Mouse (Mus musculus) ES-E14 (cell line): ENCODE measurements around the gene St3gal3. TPM values are rescaled to one million over a fixed set of nuclear protein-coding genes. Genes with fewer than 3 reads are reported as not detected.

Source experiments
- DNase-seq: peaks from one replicate; pipeline ENCODE4 v3.0.0-alpha.2; 2013; ENCODE audit warnings: low read depth, low spot score
- H3K27ac ChIP-seq: 2 replicates; pipeline ENCODE4 v1.5.1; 2012; ENCODE audit warnings: low read depth, mild to moderate bottlenecking, low read length, moderate library complexity, mixed read lengths; ENCODE audit not compliant: poor library complexity, insufficient read depth, severe bottlenecking
- H3K36me3 ChIP-seq: 2 replicates; pipeline ENCODE4 v1.6.1; 2012; ENCODE audit warnings: mild to moderate bottlenecking, low read length, moderate library complexity, mixed read lengths; ENCODE audit not compliant: control insufficient read depth, poor library complexity, insufficient read depth, severe bottlenecking
- H3K4me1 ChIP-seq, 2 experiments: fragments of 150-350 bp in 1 of 2; sonication (generic) in 1 of 2; 2 replicates each; pipeline ENCODE4 v1.6.1; 2012; ENCODE audit warnings: low read length in 2 of 2, mild to moderate bottlenecking in 1 of 2, mixed read lengths in 1 of 2; ENCODE audit not compliant: control insufficient read depth in 2 of 2, insufficient read depth in 2 of 2, poor library complexity in 1 of 2
- H3K4me3 ChIP-seq, 2 experiments: fragments of 150-350 bp in 1 of 2; sonication (generic) in 1 of 2; 2 replicates each; pipeline ENCODE4 v1.5.1; 2012; ENCODE audit warnings: low read length in 2 of 2, low read depth in 1 of 2, mild to moderate bottlenecking in 1 of 2, mixed read lengths in 1 of 2; ENCODE audit not compliant: insufficient read depth in 1 of 2, poor library complexity in 1 of 2, severe bottlenecking in 1 of 2
- H3K9ac ChIP-seq: 2 replicates; pipeline ENCODE4 v1.6.1; 2012; ENCODE audit warnings: low read depth, mild to moderate bottlenecking, low read length, mixed read lengths; ENCODE audit not compliant: poor library complexity, insufficient read depth, severe bottlenecking
- H3K9me3 ChIP-seq: fragments of 150-350 bp; sonication (generic); 2 replicates; pipeline ENCODE4 v1.6.1; 2012; ENCODE audit warnings: low read depth, mild to moderate bottlenecking, low read length; ENCODE audit not compliant: control insufficient read depth, insufficient read depth
- CHD2 ChIP-seq: IDR thresholded peaks from 2 replicates; pipeline ENCODE4 v1.6.1; 2014; ENCODE audit warnings: mild to moderate bottlenecking, low read depth, low read length, inconsistent platforms
- HCFC1 ChIP-seq: IDR thresholded peaks from 2 replicates; pipeline ENCODE4 v1.6.1; 2012; ENCODE audit warnings: low read length, inconsistent platforms, borderline replicate concordance; ENCODE audit not compliant: insufficient read depth
- MAFK ChIP-seq: IDR thresholded peaks from 2 replicates; pipeline ENCODE4 v1.6.1; 2014; ENCODE audit warnings: mild to moderate bottlenecking, low read depth, low read length, inconsistent platforms; ENCODE audit not compliant: insufficient read depth
- ZC3H11A ChIP-seq: IDR thresholded peaks from 2 replicates; pipeline ENCODE4 v1.6.1; 2012; ENCODE audit warnings: low read depth, mild to moderate bottlenecking, inconsistent platforms, low read length, borderline replicate concordance
- ZNF384 ChIP-seq: IDR thresholded peaks from 2 replicates; pipeline ENCODE4 v1.6.1; 2012; ENCODE audit warnings: low read depth, low read length, inconsistent platforms
- in situ Hi-C, 2 experiments: fragments of 600-800 bp; cut with MboI; formaldehyde crosslinking; loops; one replicate each; pipeline ENCODE4 v1.15.1; 2025; ENCODE audit warnings: low sequenced_read_pairs in 2 of 2, inconsistent platforms in 1 of 2; ENCODE audit not compliant: unreplicated experiment in 2 of 2
- total RNA-seq: library from RNA; depleted of rRNA; stranded (reverse); fragments of 300-350 nt; gene quantifications from 2 replicates; pipeline ENCODE4 v1.2.3, GENCODE M21; 2012

The St3gal3 gene
- total RNA-seq, 1 experiment, result 10.9 TPM

- Histone ChIP-seq H3K27ac (peak overlapping the region; percentile 81), H3K9ac (peak overlapping the region; percentile 74), H3K36me3 (peaks cover 21% of the 10 kb centered on the region), H3K4me3 (peak overlapping the region; percentile 47 to 52), H3K4me1 (peaks cover 4 to 34% of the 10 kb centered on the region in 2 experiments), H3K9me3 (no peaks in the 10 kb centered on the region)
- peak; percentile 49 for DNase-seq
- in situ Hi-C loops, result no loop called here
- TF ChIP-seq MAFK (peak; percentile 97), HCFC1 (no peak)
Observed at GRCm38 (mm10) chr4:117964346-117965025, 170.2 kb downstream of the St3gal3 start.

DNA sequence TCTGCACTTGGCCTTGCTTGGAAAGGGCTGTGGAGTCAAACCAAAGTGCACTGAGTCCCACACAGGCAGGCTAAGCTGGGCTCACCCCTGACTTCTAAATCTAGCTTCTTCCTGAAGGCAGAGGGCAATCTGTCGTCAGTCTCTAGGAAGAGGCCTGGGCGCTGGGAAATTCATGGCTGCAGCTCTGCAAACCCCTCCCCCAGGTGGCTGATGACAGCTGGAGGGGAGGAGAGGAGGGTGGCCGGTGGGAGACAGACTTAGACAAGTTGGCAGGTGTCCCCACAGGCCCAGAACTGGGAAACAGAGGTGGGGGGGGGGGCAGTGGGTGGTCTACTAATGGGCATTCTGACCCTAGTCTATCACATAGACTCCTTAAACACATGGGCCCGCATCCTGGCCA lies 177.2 kb downstream of the St3gal3 start:
- no peak for TF ChIP-seq ZNF384
- TF ChIP-seq MAFK, result no peak
- no peak for TF ChIP-seq CHD2
- no peak for TF ChIP-seq HCFC1
- no peak for TF ChIP-seq ZC3H11A
- H3K36me3 ChIP-seq, result peaks cover 77% of the 10 kb centered on the region
- H3K27ac ChIP-seq, result no peak overlapping the region
- H3K9me3 ChIP-seq, result no peaks in the 10 kb centered on the region
- in situ Hi-C loops, result no loop called here
- no peak overlapping the region for H3K9ac ChIP-seq
- H3K4me1 ChIP-seq, result peaks cover 0 to 23% of the 10 kb centered on the region in 2 experiments; a peak in 2 of 4 replicates
- no peak overlapping the region for H3K4me3 ChIP-seq
- DNase-seq, result no peak

DNA sequence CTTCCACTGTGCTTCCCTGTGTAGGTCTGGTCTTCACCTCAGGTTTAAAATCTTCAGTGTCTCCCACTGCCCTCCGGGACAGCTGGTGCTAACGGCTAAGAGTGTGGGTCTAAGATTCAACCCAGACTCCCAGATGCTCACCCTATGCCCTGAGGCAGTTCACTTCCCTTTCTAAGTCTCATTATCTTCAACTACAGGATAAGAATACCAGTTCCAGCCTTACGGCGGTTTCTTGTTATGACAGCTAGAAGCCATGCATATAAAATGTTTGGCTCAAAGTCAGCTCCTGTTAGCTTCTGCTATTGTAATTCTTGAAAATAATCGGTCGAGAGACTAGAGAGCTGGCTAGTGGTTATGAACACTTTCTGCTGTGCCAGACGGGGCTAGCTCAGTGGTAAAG lies 187.2 kb downstream of the St3gal3 start:
- DNase-seq, result no peak
- in situ Hi-C loops, result no loop called here
- no peak for TF ChIP-seq ZC3H11A
- TF ChIP-seq MAFK, result no peak
- TF ChIP-seq HCFC1, result no peak
- no peak for TF ChIP-seq CHD2
- TF ChIP-seq ZNF384, result no peak
- Histone ChIP-seq H3K9me3 (no peaks in the 10 kb centered on the region), H3K27ac (no peak overlapping the region), H3K4me3 (no peak overlapping the region), H3K9ac (no peak overlapping the region), H3K4me1 (peaks cover 0 to 16% of the 10 kb centered on the region in 2 experiments; a peak in 2 of 4 replicates), H3K36me3 (peaks cover 10% of the 10 kb centered on the region; the same call in 1 of the 2 replicates)

DNA sequence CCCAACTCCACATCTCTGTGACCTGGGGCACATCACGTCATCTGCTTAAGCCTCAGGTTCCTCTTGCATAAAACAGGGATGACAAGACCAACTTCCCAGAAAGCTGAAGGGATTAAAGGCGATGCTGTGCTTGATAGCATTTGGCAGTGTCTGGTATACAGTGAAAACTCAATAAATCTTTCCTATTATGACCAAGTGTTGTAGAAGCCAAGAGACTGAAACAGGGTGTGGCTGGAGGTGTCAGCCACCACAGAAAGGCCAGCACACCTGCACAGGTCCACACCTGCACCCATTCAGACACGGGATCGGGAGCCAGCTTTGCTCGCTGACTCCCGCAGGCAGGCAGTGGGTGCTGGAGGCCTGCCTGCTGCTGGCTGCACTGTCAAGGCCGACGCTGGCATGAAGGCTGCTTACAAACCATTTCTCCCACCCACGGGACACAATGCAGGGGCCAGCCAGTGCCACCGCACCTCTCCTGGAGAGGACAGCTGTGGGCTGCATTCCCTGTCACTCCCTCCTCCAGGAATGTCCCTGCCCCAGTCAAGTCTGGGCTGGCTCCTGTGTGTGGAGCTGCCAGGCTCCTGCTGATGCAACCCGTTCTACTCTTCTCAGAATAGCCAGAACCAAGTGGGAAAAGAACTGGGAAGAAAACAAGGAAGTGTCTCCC lies 187.9 kb downstream of the St3gal3 start:
- no peak for DNase-seq
- no peak for TF ChIP-seq MAFK
- TF ChIP-seq ZNF384, result no peak
- no peak for TF ChIP-seq HCFC1
- TF ChIP-seq ZC3H11A, result no peak
- no peak for TF ChIP-seq CHD2
- no peak overlapping the region for H3K4me3 ChIP-seq
- peaks cover 7% of the 10 kb centered on the region; the same call in 1 of the 2 replicates for H3K36me3 ChIP-seq
- H3K9me3 ChIP-seq, result no peaks in the 10 kb centered on the region
- in situ Hi-C loops, result no loop called here
- peaks cover 0 to 15% of the 10 kb centered on the region in 2 experiments; a peak in 2 of 4 replicates for H3K4me1 ChIP-seq
- no peak overlapping the region for H3K9ac ChIP-seq
- H3K27ac ChIP-seq, result no peak overlapping the region; the same call in 1 of the 2 replicates

DNA sequence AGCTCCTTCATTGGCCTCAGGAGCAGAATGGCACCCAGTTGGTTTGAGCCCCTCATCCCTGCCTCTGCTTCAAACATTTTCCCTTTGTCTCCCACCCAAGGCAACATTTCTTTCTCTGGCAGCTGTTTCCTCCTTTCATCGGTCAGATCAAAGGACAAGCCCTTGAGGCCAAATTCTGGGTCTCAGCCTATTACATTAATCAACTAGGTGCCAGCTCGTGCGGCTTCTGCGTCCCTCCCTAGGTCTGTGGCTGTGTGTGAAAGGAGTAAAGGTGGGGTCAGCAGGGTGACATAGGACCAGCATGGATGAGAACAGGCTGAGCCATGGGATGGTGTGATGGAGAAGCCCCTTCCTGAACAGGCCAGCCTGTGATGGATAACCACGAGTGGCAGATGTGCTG lies 191.4 kb downstream of the St3gal3 start:
- no peaks in the 10 kb centered on the region for H3K9me3 ChIP-seq
- no peak overlapping the region for H3K9ac ChIP-seq
- no peak for DNase-seq
- no peak overlapping the region for H3K27ac ChIP-seq
- H3K4me1 ChIP-seq, result peaks cover 2 to 12% of the 10 kb centered on the region in 2 experiments; a peak in 1 of 4 replicates
- in situ Hi-C loops, result no loop called here
- H3K36me3 ChIP-seq, result peaks cover 15% of the 10 kb centered on the region; the same call in 1 of the 2 replicates
- TF ChIP-seq ZNF384 (no peak), CHD2 (no peak), MAFK (no peak), HCFC1 (no peak), ZC3H11A (no peak)
- no peak overlapping the region for H3K4me3 ChIP-seq
